Mouse (Mus musculus) embryonic fibroblast, embryonic 13.5 days (primary cell): ENCODE measurements around the gene Adrm1. TPM values are rescaled to one million over a fixed set of nuclear protein-coding genes. Genes with fewer than 3 reads are reported as not detected.
A peak's percentile ranks its signal among the peaks of the same experiment; 100 is the strongest.
"Not testable (repeated sequence)": the region's sequence is repeated elsewhere in the genome, so short reads cannot be mapped to it uniquely, and the experiment has no call there.

Experiments used
- H3K27ac ChIP-seq: 2 replicates; pipeline ENCODE4 v1.5.1; 2012; ENCODE audit warnings: low read length, control low read depth, inconsistent platforms; ENCODE audit not compliant: insufficient read depth
- H3K4me1 ChIP-seq: 2 replicates; pipeline ENCODE4 v1.6.1; 2011; ENCODE audit warnings: low read length; ENCODE audit not compliant: control insufficient read depth, insufficient read depth
- H3K4me3 ChIP-seq: 2 replicates; pipeline ENCODE4 v1.5.1; 2011; ENCODE audit warnings: mild to moderate bottlenecking, control low read depth, low read length; ENCODE audit not compliant: insufficient read depth
- CTCF ChIP-seq: IDR thresholded peaks from 2 replicates; pipeline ENCODE4 v1.5.1; 2011; ENCODE audit warnings: mild to moderate bottlenecking, control low read depth, low read length, moderate library complexity, borderline replicate concordance; ENCODE audit not compliant: insufficient read depth
- POLR2A ChIP-seq: IDR thresholded peaks from 2 replicates; pipeline ENCODE4 v1.6.1; 2011; ENCODE audit warnings: low read depth, mild to moderate bottlenecking, control low read depth, low read length, moderate library complexity
- polyA plus RNA-seq: library from polyadenylated mRNA; stranded (reverse); fragments of >200 nt; gene quantifications from 2 replicates; pipeline ENCODE4 v1.2.4, GENCODE M21; 2011; ENCODE audit warnings: low read depth; ENCODE audit not compliant: missing spikeins, insufficient read length

Gene Adrm1
- polyA plus RNA-seq, 1 experiment = 44.5 TPM

DNA sequence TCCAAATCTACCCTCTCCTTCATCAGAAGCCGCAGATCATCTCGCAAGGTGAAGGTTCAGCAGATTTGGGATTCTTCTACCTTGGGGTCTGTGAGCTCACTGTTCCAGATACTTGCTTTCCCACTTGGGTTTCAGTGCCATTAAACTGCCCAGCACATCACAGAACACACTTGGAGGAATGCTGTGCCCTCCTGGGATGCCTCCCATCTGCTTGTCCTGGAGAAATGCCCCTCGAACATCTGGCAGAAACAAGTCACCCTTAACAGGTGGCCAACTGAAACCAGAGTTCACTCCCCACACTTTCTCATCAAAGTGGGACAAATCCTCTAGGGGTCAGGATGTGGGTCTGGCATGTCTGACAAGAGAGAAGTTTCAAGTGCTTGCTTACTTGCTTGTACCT, 12.7 kb upstream of the Adrm1 start:
- Histone ChIP-seq H3K4me3 (no peak overlapping the region), H3K4me1 (no peaks in the 10 kb centered on the region), H3K27ac (no peak overlapping the region)
- TF ChIP-seq CTCF (no peak), POLR2A (no peak)

DNA sequence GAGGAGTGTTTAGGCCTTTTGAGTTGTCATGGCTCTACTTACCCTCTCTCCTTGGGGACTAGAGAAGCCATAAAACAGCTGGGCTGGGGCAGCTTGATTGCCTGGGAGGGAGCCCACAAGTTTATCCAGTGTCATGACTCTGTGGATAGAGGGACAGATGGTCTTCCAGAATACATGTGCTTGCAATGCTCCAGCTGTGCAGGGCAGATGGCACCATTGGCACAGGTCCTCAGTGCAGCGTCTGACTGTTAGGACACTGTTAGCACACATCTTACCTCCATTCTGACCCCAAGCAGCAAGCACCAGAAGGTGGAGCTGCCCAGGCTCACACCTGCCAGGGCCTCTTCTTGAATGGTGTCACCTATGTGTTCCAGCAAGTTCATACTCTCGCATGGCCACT, 5.4 kb upstream of the Adrm1 start:
- no peak for TF ChIP-seq POLR2A
- TF ChIP-seq CTCF = no peak
- Histone ChIP-seq H3K4me3 (no peak overlapping the region), H3K4me1 (no peaks in the 10 kb centered on the region), H3K27ac (no peak overlapping the region)

DNA sequence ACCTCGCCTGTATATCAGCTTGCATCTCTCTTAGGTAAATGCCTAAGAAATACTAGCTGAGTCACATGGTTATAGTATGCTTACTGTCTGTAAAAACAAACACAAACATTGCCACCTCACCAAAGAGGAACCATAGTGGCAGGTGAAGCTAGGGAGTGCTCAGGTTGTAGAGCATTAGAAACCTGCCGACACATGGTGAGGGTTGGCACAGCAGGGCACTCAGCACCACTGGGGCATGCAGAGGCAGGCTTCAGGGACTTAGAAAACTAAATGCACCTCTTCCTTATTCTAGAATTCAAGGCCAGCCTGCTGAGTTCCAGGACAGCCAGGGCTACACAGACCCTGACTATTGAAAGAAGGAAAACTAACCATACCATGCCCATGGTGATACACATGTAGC, 4.4 kb upstream of the Adrm1 start:
- Histone ChIP-seq H3K4me1 (no peaks in the 10 kb centered on the region), H3K4me3 (no peak overlapping the region), H3K27ac (no peak overlapping the region)
- TF ChIP-seq CTCF = no peak
- TF ChIP-seq POLR2A = no peak

DNA sequence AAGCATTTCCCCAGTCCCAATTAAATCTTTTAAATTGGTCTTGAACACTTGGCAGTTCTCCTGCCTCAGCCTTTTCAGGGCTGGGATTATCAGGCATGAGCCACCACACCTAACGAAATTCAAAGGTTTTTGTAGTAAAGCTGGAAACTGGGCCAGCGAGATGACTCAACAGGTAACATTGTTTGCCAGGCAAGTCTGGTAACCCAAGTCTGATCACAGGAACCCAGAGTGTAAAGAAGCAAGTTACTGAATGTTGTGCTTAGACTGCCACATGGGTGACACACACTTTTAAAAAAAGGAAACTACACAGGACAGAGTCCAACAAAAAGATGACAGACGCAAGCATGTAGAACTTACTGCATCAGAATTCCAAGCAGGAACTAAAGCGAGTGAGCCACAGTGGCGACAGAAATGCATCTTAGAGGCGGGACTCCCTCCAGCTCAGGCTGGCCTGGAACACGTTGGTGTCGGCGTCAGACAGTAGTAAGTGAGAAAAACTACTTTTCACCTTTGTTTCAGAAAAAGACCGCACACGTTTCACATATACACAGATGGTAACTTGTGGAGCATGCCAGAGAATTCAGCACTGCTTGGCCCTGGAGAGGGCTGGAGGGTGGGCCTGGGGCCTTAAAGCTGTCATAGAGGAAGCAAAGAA, 1.0 kb upstream of the Adrm1 start:
- 0 out of 2 replicates have a peak overlapping the region, but pooled peaks have one; percentile 7 for H3K27ac ChIP-seq
- no peak for TF ChIP-seq POLR2A
- TF ChIP-seq CTCF = no peak
- no peak overlapping the region for H3K4me3 ChIP-seq
- H3K4me1 ChIP-seq = peaks cover 5% of the 10 kb centered on the region; the same call in 1 of the 2 replicates

DNA sequence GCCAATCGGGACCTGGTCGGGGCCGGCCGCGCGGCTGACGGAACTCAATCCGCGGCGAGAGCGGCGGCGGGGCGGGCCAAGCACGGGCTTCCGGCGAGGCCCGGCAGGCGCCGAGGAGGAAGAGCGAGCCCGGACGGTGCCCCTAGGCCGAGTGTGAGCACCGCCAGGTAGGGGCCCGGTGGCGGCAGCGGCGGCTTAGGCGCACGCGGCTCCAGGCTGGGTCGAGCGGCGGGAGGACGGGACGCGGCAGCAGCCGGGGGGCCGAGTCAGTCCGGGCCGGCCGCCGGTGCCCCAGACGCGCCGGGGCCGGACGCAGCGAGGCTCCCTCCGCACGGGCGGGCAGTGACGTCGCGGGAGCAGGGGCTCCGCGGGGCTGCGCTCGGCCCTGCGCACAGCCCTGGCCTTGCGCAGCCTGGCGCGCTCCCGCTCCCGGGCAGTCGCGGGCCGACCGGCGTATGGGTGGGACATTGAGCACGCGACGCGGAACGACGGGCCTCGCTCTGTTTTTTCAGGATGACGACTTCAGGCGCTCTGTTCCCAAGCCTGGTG, 311 bp downstream of the Adrm1 start:
- H3K4me1 ChIP-seq = peaks cover 5% of the 10 kb centered on the region; the same call in 1 of the 2 replicates
- H3K4me3 ChIP-seq = peak overlapping the region; percentile 73
- H3K27ac ChIP-seq = peak overlapping the region; percentile 57; the same call in 1 of the 2 replicates
- TF ChIP-seq POLR2A = peak; percentile 60
- no peak for TF ChIP-seq CTCF

DNA sequence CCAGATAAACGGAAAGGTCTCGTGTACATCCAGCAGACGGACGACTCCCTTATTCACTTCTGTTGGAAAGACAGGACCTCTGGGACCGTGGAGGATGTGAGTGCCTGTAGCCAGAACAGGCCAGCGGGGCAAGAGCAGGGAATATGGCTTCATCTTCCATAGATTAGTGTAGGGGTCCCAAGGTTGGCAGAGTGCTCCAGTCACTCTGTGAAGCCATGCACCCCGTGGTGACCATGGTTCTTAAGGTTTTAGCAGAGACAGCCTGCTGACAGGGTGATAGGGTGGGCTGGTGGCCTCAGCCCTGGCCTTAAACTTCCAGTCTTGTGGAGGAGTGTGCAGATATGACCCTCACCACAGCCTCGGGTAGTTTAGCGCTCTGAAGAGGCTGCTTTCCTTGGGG, 867 bp downstream of the Adrm1 start:
- TF ChIP-seq CTCF (no peak), POLR2A (no peak)
- no peak overlapping the region for H3K27ac ChIP-seq
- H3K4me1 ChIP-seq = peaks cover 5% of the 10 kb centered on the region; the same call in 1 of the 2 replicates

DNA sequence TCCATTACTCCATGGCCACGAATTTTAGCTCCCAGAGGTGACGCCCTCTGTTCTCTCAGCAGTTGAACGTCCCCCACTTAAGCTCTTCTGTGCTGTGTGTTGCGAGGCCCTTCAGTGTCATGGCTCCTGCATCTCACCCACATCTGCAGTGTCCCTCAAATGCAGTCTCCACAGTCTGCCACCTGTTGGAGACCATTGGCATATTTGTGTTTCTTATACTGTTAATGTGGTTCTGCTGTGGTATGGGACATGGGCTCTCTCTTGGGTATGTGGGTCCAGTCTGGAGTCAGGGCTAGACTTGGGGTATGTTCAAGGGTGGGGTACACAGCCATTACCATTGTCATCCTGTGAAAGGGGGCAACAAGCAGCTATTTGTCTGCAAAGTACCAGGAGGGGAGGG, 1.9 kb downstream of the Adrm1 start:
- Histone ChIP-seq H3K4me1 (peaks cover 5% of the 10 kb centered on the region; the same call in 1 of the 2 replicates), H3K27ac (no peak overlapping the region), H3K4me3 (peak overlapping the region; percentile 73)
- no peak for TF ChIP-seq POLR2A
- peak; percentile 8; the same call in 1 of the 2 replicates for TF ChIP-seq CTCF

More for the DNA sequence above, 867 bp downstream of the Adrm1 start:
- peak overlapping the region; percentile 73 for H3K4me3 ChIP-seq

DNA sequence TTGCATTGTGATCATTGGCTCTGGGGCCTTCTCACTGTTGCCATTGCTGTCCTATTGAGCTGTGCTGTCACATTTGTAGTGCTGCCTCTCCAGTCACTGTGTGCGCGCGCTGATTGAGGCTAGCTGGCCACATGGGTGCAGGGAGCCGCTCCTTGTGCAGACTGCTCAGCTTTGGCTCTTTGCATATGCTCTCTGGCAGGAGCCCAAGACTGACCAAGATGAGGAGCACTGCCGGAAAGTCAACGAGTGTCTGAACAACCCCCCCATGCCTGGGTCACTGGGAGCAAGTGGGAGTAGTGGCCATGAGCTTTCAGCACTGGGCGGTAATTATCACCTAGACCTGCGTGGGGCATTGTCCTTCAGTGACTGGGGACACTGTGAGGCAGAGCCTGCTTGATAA, 2.4 kb downstream of the Adrm1 start:
- H3K4me1 ChIP-seq = not testable (repeated sequence)
- H3K4me3 ChIP-seq = peak overlapping the region; percentile 73; the same call in 1 of the 2 replicates

DNA sequence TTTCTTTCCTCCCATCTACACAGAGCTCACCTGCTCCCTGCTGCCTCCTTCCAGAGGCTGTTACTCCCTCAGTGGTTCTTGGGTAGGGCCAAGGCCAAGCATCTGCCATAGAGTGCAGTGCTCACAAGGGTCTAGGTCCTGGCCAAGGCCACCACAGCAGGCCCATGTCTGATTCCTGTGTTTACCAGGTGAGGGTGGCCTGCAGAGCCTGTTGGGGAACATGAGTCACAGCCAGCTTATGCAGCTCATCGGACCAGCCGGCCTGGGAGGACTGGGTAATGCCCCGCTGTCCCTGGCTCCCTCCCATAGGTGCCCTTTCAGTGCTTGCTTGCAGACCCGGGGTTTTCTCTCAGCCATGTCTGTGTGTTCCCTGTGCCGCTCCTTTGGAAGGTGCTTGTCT, 2.8 kb downstream of the Adrm1 start:
- Histone ChIP-seq H3K4me1 (peaks cover 5% of the 10 kb centered on the region; the same call in 1 of the 2 replicates), H3K27ac (no peak overlapping the region), H3K4me3 (no peak overlapping the region)
- TF ChIP-seq CTCF (no peak), POLR2A (no peak)

More for the DNA sequence above, 2.4 kb downstream of the Adrm1 start:
- H3K27ac ChIP-seq = not testable (repeated sequence)

DNA sequence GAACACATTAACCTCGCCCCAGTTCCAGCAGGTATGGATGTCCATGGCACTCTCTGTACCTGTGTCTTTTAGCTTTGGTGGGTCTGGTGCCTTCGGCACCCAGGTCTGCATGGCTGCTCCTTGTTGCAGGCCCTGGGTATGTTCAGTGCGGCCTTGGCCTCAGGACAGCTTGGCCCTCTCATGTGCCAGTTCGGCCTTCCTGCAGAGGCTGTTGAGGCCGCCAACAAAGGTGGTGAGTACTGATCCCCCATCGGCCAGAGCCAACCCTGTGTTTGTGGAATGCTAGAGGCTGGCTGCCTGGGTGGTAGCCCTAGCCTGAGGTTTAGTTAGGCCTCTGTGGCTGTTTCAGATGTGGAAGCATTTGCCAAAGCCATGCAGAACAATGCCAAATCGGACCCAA, 4.4 kb downstream of the Adrm1 start:
- no peak overlapping the region for H3K4me3 ChIP-seq
- TF ChIP-seq POLR2A (no peak), CTCF (no peak)

More for the DNA sequence above, 4.4 kb downstream of the Adrm1 start:
- no peak overlapping the region for H3K27ac ChIP-seq
- H3K4me1 ChIP-seq = peaks cover 5% of the 10 kb centered on the region; the same call in 1 of the 2 replicates
